Mouse (Mus musculus) kidney, postnatal 0 days (tissue): ENCODE measurements around the gene Wdr34. TPM values are rescaled to one million over a fixed set of nuclear protein-coding genes. Genes with fewer than 3 reads are reported as not detected.

Experiments used
- ATAC-seq: fragments of 200-750 bp; cut with Nextera tagmentation; replicated peaks from 2 replicates; pipeline ENCODE4 v1.8.0; 2017; ENCODE audit warnings: low read depth, moderate number of reproducible peaks, moderate TSS enrichment, moderate library complexity; ENCODE audit not compliant: low FRiP score
- DNase-seq: peaks from one replicate; pipeline ENCODE4 v3.0.0-alpha.2; 2016; ENCODE audit warnings: low spot score
- H3K27ac ChIP-seq: fragments of 300-500 bp; sonication (generic); 2 replicates; pipeline ENCODE4 v1.5.1; 2014; ENCODE audit warnings: mild to moderate bottlenecking
- H3K27me3 ChIP-seq: fragments of 300-500 bp; sonication (generic); 2 replicates; pipeline ENCODE4 v1.6.1; 2014; ENCODE audit warnings: low read length, mixed read lengths; ENCODE audit not compliant: insufficient read depth
- H3K36me3 ChIP-seq: fragments of 300-500 bp; sonication (generic); 2 replicates; pipeline ENCODE4 v1.6.1; 2014; ENCODE audit warnings: low read length, mixed read lengths; ENCODE audit not compliant: insufficient read depth
- H3K4me1 ChIP-seq: fragments of 300-500 bp; sonication (generic); replicated peaks from 2 replicates; pipeline ENCODE4 v1.6.1; 2014; ENCODE audit warnings: antibody characterized with exemption, low read length, mixed read lengths; ENCODE audit not compliant: insufficient read depth
- H3K4me2 ChIP-seq: fragments of 300-500 bp; sonication (generic); 2 replicates; pipeline ENCODE4 v1.6.1; 2014; ENCODE audit warnings: mild to moderate bottlenecking, low read length, moderate library complexity, mixed read lengths
- H3K4me3 ChIP-seq: fragments of 300-500 bp; sonication (generic); replicated peaks from 2 replicates; pipeline ENCODE4 v1.5.1; 2014; ENCODE audit warnings: low read depth, low read length
- H3K9ac ChIP-seq: fragments of 300-500 bp; sonication (generic); 2 replicates; pipeline ENCODE4 v1.6.1; 2014; ENCODE audit warnings: low read depth, low read length
- H3K9me3 ChIP-seq: fragments of 300-500 bp; sonication (generic); replicated peaks from 2 replicates; pipeline ENCODE4 v1.6.1; 2016; ENCODE audit warnings: low read length, inconsistent platforms, mixed read lengths
- CTCF ChIP-seq: IDR thresholded peaks from 2 replicates; pipeline ENCODE4 v1.5.1; 2016; ENCODE audit warnings: antibody characterized with exemption, low read depth, mild to moderate bottlenecking, moderate library complexity
- WGBS: fragments of 180-500 bp; shearing (Covaris S2); extraction: QIAGEN DNeasy Blood & Tissue Kit; methylation state at CpG from one replicate; pipeline ENCODE4 v1.1.7; 2014; 5-methylcytosine and 5-hydroxymethylcytosine counted together
- polyA plus RNA-seq: library from polyadenylated mRNA; unstranded; fragments of >200 nt; fragmentation: Nextera tagmentation; extraction: Ambion mirVana; gene quantifications from 2 replicates; pipeline ENCODE4 v1.2.1, GENCODE M21; 2015

The Wdr34 gene
- polyA plus RNA-seq, 1 experiment from 2014 or later = 26.2 TPM

DNA sequence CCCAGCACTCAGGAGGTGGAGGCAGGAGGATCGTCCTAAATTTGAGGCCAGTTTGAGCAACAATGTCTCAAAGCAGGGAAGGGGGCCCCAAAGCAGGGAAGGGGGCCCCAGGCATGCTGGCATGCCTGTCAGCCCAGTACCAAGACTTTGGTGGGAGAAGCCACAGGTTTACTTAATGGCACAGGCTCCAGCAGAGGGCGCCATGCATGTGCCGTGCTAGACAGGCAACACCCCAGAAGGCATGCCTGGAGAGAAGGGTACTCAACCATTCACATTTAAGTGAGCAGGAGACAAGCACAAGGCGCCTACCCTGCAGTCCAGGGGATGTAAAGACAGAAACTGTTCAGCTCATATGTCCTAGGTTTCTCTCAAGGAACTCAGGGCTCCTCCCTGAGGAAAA lies 6.2 kb downstream of the Wdr34 start:
- H3K36me3 ChIP-seq = 0 out of 2 replicates have a peak, but pooled peaks cover 4% of the 10 kb centered on the region
- no peaks in the 10 kb centered on the region for H3K27me3 ChIP-seq
- no peak overlapping the region for H3K4me2 ChIP-seq
- 3% methylated on average over 4 of the region's 4 CpGs for WGBS
- H3K27ac ChIP-seq = no peak overlapping the region
- ATAC-seq (peak; percentile 62), DNase-seq (peak; percentile 88)
- H3K4me3 ChIP-seq = no peak overlapping the region
- TF ChIP-seq CTCF = peak; percentile 83
- no peak overlapping the region for H3K9ac ChIP-seq
- no peaks in the 10 kb centered on the region for H3K4me1 ChIP-seq
- no peaks in the 10 kb centered on the region for H3K9me3 ChIP-seq

GRCm38 (mm10) chr2:30039687-30040086 lies 9.0 kb downstream of the Wdr34 start:
- no peak overlapping the region for H3K4me2 ChIP-seq
- no peak overlapping the region for H3K4me3 ChIP-seq
- H3K27ac ChIP-seq = no peak overlapping the region
- H3K9ac ChIP-seq = no peak overlapping the region
- TF ChIP-seq CTCF = no peak
- H3K9me3 ChIP-seq = no peaks in the 10 kb centered on the region
- H3K27me3 ChIP-seq = no peaks in the 10 kb centered on the region
- H3K36me3 ChIP-seq = 0 out of 2 replicates have a peak, but pooled peaks cover 7% of the 10 kb centered on the region
- ATAC-seq (no peak), DNase-seq (no peak)
- no peaks in the 10 kb centered on the region for H3K4me1 ChIP-seq

GRCm38 (mm10) chr2:30038370-30038769 lies 10.3 kb downstream of the Wdr34 start:
- no peak overlapping the region for H3K9ac ChIP-seq
- ATAC-seq = no peak
- no peaks in the 10 kb centered on the region for H3K9me3 ChIP-seq
- no peaks in the 10 kb centered on the region for H3K27me3 ChIP-seq
- peaks cover 10% of the 10 kb centered on the region; the same call in 1 of the 2 replicates for H3K36me3 ChIP-seq
- no peak overlapping the region for H3K4me3 ChIP-seq
- no peak overlapping the region for H3K4me2 ChIP-seq
- peak; percentile 66 for DNase-seq
- no peak overlapping the region for H3K27ac ChIP-seq
- no peaks in the 10 kb centered on the region for H3K4me1 ChIP-seq
- 54% methylated on average over 10 of the region's 10 CpGs for WGBS
- TF ChIP-seq CTCF = no peak

DNA sequence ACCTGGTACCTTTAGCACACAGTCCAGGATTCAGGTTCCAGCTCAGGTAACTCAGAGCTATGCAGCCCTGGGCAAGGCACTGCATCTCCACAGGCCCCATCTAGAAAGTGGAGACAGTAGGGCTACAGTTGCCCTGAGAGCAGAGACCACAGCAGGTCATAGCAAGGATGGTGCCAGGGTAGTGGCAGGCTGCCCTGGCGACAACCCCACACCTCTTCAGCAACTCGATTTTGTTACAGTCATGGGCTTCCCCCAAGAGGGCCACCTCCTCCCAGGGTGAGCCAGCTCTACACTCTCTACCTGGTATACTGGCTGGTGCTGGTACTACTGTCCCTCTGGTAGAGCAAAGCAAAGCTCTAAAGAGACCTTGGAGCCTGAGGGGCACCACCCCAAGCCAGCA lies 10.9 kb downstream of the Wdr34 start:
- Histone ChIP-seq H3K9ac (no peak overlapping the region), H3K27ac (no peak overlapping the region), H3K4me2 (no peak overlapping the region), H3K4me3 (no peak overlapping the region), H3K27me3 (no peaks in the 10 kb centered on the region), H3K9me3 (no peaks in the 10 kb centered on the region), H3K36me3 (peaks cover 16% of the 10 kb centered on the region; the same call in 1 of the 2 replicates), H3K4me1 (no peaks in the 10 kb centered on the region)
- ATAC-seq = 0 out of 2 replicates have a peak, but pooled peaks have one; percentile 9
- 60% methylated on average over 2 of the region's 2 CpGs for WGBS
- no peak for TF ChIP-seq CTCF
- no peak for DNase-seq

DNA sequence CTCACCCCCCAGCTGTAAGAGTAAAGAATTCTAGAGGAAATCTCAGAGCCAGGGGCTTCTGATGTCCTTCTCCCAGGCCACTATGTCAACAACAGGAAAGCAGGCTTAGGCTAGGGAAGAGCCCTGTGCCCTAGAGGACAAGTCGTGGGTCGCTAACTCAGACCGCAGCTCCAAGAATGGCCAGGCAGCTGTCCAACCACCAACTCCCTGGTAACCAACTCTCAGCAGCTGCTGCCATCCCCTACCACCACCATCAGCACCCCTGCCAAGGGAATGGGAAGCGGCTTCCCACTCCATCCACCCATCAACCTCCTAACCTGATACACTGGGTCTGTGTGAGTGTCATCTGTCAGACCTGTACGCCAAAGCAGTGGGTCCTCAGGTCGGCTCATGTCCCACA lies 15.7 kb downstream of the Wdr34 start:
- Histone ChIP-seq H3K27ac (no peak overlapping the region), H3K9me3 (no peaks in the 10 kb centered on the region), H3K4me1 (no peaks in the 10 kb centered on the region), H3K36me3 (peaks cover 53% of the 10 kb centered on the region), H3K9ac (no peak overlapping the region), H3K27me3 (no peaks in the 10 kb centered on the region), H3K4me3 (no peak overlapping the region), H3K4me2 (no peak overlapping the region)
- ATAC-seq = no peak; the same call in 1 of the 2 replicates
- 64% methylated on average over 6 of the region's 6 CpGs for WGBS
- no peak for DNase-seq
- TF ChIP-seq CTCF = no peak

DNA sequence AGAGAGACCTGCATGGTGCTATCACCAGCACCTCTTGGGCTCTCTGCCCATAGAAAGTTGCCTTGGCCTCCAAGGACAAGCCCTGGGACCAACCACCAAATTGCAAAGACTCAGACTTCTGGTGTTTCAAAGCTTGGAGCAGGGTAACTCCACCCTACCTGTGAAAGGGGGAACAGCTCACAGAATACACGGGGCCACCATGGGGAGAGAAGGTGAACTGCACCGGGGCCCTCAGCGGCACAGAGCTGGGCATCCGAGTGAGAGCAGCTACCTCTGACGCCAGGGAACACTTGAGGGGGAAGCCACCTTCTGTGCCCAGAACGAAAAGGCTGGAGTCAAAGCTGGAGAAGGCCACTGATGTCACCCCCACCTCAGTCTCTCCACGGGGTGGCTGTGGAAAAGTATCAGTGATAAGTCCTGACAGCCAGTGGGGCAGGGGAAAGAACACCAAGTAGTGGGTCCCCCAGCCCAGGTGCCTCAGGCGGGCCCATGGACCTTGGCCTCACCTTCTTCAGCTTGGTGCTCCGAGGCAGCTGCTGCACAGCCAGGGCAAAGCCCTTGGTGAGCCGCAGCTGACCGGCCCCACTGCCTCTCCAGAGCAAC lies 16.3 kb downstream of the Wdr34 start:
- no peak overlapping the region for H3K4me2 ChIP-seq
- TF ChIP-seq CTCF = peak; percentile 45
- H3K9me3 ChIP-seq = no peaks in the 10 kb centered on the region
- H3K36me3 ChIP-seq = peaks cover 59% of the 10 kb centered on the region
- no peak overlapping the region for H3K9ac ChIP-seq
- WGBS = 56% methylated on average over 11 of the region's 11 CpGs
- no peaks in the 10 kb centered on the region for H3K27me3 ChIP-seq
- DNase-seq (peak; percentile 20), ATAC-seq (peak; percentile 61)
- H3K4me1 ChIP-seq = no peaks in the 10 kb centered on the region
- H3K4me3 ChIP-seq = no peak overlapping the region
- H3K27ac ChIP-seq = no peak overlapping the region

GRCm38 (mm10) chr2:30026997-30027396 lies 21.7 kb downstream of the Wdr34 start:
- Histone ChIP-seq H3K9ac (no peak overlapping the region), H3K4me2 (no peak overlapping the region), H3K27me3 (no peaks in the 10 kb centered on the region), H3K27ac (no peak overlapping the region), H3K9me3 (no peaks in the 10 kb centered on the region), H3K4me3 (no peak overlapping the region), H3K36me3 (peaks cover 94% of the 10 kb centered on the region), H3K4me1 (no peaks in the 10 kb centered on the region)
- WGBS = 92% methylated on average over 5 of the region's 5 CpGs
- ATAC-seq (no peak), DNase-seq (no peak)
- no peak for TF ChIP-seq CTCF
